Mouse (Mus musculus) liver, adult 2 months (tissue): Measurements from ENCODE around the gene Tsc22d3.

Experiments
- CTCF ChIP-seq: fragments of 200-500 bp; IDR thresholded peaks from 2 replicates; pipeline ENCODE4 v1.5.1; 2011; ENCODE audit warnings: low read depth, low read length, control low read depth
- POLR2A ChIP-seq: fragments of 200-500 bp; IDR thresholded peaks from 2 replicates; pipeline ENCODE4 v1.6.1; 2011; ENCODE audit warnings: low read length, control low read depth; ENCODE audit not compliant: insufficient read depth; ENCODE audit errors: extremely low read depth

- TF ChIP-seq POLR2A: no peak
- TF ChIP-seq CTCF: no peak
These were observed 82.1 kb downstream of the Tsc22d3 start for GRCm38 (mm10) chrX:140518351-140518750.
